In genomic region chr2:151542323-151543062, GRCm38 (mm10) we compare ENCODE assay signal across 8 mouse cellular contexts. TPM values are rescaled to one million over a fixed set of nuclear protein-coding genes. Genes with fewer than 3 reads are reported as not detected.
DNase-seq lines count a peak whose midpoint lies in the region; ATAC-seq lines count a peak whose summit lies in the region.

Gene Fkbp1a (plus strand): TSS chr2:151542483.

- peak; percentile 97 for ATAC-seq in forebrain, embryonic 11.5 days (replicated peaks; ENCODE audit: low FRiP score)
- ATAC-seq in heart, embryonic 16.5 days (replicated peaks; ENCODE audit: extremely low read depth, insufficient read depth, low FRiP score): peak; percentile 96
- ATAC-seq in liver, embryonic 15.5 days (ENCODE audit: insufficient read depth): peak; percentile 94
- ATAC-seq in neural tube, embryonic 12.5 days (ENCODE audit: low FRiP score, low read depth): peak; percentile 95

- H3K4me3 ChIP-seq in forebrain, embryonic 11.5 days (ENCODE audit: low read depth, low read length): peak within 1 kb of the TSS; percentile 98
- peak within 1 kb of the TSS; percentile 87 for H3K4me3 ChIP-seq in heart, embryonic 16.5 days (ENCODE audit: low read length)
- H3K4me3 ChIP-seq in liver, embryonic 15.5 days (replicated peaks): peak within 1 kb of the TSS; percentile 79
- H3K4me3 ChIP-seq in neural tube, embryonic 12.5 days: peak within 1 kb of the TSS; percentile 98

- H3K4me1 ChIP-seq in forebrain, embryonic 11.5 days (replicated peaks; ENCODE audit: control insufficient read depth, insufficient read depth, low read length): peaks cover 3% of the 10 kb centered on the region; the same call in 1 of the 2 replicates
- peaks cover 31% of the 10 kb centered on the region for H3K4me1 ChIP-seq in heart, embryonic 16.5 days (ENCODE audit: control insufficient read depth, insufficient read depth, low read length)
- peaks cover 42% of the 10 kb centered on the region for H3K4me1 ChIP-seq in liver, embryonic 15.5 days (replicated peaks)
- H3K4me1 ChIP-seq in neural tube, embryonic 12.5 days: peaks cover 34% of the 10 kb centered on the region

- peak within 1 kb of the TSS; percentile 93 for H3K9ac ChIP-seq in forebrain, embryonic 11.5 days (ENCODE audit: low read length)
- peak within 1 kb of the TSS; percentile 94 for H3K9ac ChIP-seq in heart, embryonic 16.5 days (ENCODE audit: low read length)
- H3K9ac ChIP-seq in liver, embryonic 15.5 days: peak within 1 kb of the TSS; percentile 76
- peak within 1 kb of the TSS; percentile 94 for H3K9ac ChIP-seq in neural tube, embryonic 12.5 days

- H3K4me2 ChIP-seq in forebrain, embryonic 11.5 days (ENCODE audit: low read depth, low read length, severe bottlenecking): peak within 1 kb of the TSS; percentile 81
- H3K4me2 ChIP-seq in heart, embryonic 16.5 days (ENCODE audit: low read depth, low read length): peak within 1 kb of the TSS; percentile 81
- H3K4me2 ChIP-seq in liver, embryonic 15.5 days: peak within 1 kb of the TSS; percentile 96
- peak within 1 kb of the TSS; percentile 82 for H3K4me2 ChIP-seq in neural tube, embryonic 12.5 days (replicated peaks)

- under 1% methylated on average over 68 of the region's 93 CpGs for WGBS in forebrain, embryonic 11.5 days
- under 1% methylated on average over 78 of the region's 93 CpGs for WGBS in heart, embryonic 16.5 days
- under 1% methylated on average over 76 of the region's 93 CpGs for WGBS in liver, embryonic 15.5 days (ENCODE audit: insufficient replicate concordance)
- under 1% methylated on average over 92 of the region's 93 CpGs for WGBS in neural tube, embryonic 12.5 days

- H3K27ac ChIP-seq in forebrain, embryonic 11.5 days (ENCODE audit: low read depth, low read length): peak within 1 kb of the TSS; percentile 85
- H3K27ac ChIP-seq in heart, embryonic 16.5 days (ENCODE audit: low read length): peak within 1 kb of the TSS; percentile 95
- peak within 1 kb of the TSS; percentile 88 for H3K27ac ChIP-seq in liver, embryonic 15.5 days (replicated peaks)
- H3K27ac ChIP-seq in neural tube, embryonic 12.5 days: peak within 1 kb of the TSS; percentile 81

- no peaks in the 10 kb centered on the region for H3K27me3 ChIP-seq in forebrain, embryonic 11.5 days (ENCODE audit: control insufficient read depth, insufficient read depth, low read length)
- H3K27me3 ChIP-seq in heart, embryonic 16.5 days (ENCODE audit: control insufficient read depth, insufficient read depth, low read length): no peaks in the 10 kb centered on the region
- no peaks in the 10 kb centered on the region for H3K27me3 ChIP-seq in liver, embryonic 15.5 days
- no peaks in the 10 kb centered on the region for H3K27me3 ChIP-seq in neural tube, embryonic 12.5 days (replicated peaks)

- no peaks in the 10 kb centered on the region for H3K9me3 ChIP-seq in forebrain, embryonic 11.5 days (ENCODE audit: control insufficient read depth, low read length)
- no peaks in the 10 kb centered on the region for H3K9me3 ChIP-seq in heart, embryonic 16.5 days (replicated peaks; ENCODE audit: control insufficient read depth, low read length)
- H3K9me3 ChIP-seq in liver, embryonic 15.5 days (replicated peaks): no peaks in the 10 kb centered on the region
- no peaks in the 10 kb centered on the region for H3K9me3 ChIP-seq in neural tube, embryonic 12.5 days

- DNase-seq in CD4-positive helper T cell, adult 2 months (ENCODE audit: low read depth, low spot score): peak; percentile 94
- DNase-seq in brain, embryonic 18.5 days (ENCODE audit: low read depth, low spot score): peak; percentile 87
- DNase-seq in forebrain, embryonic 11.5 days (ENCODE audit: low spot score): peak; percentile 98
- DNase-seq in kidney, postnatal 36 days: peak; percentile 98 to 99
- peak; percentile 91 for DNase-seq in telencephalon, adult 2 months (ENCODE audit: low read depth, low spot score)

- H3K36me3 ChIP-seq in forebrain, embryonic 11.5 days (ENCODE audit: control insufficient read depth, insufficient read depth, low read length): no peaks in the 10 kb centered on the region; the same call in 1 of the 2 replicates
- peaks cover 19% of the 10 kb centered on the region for H3K36me3 ChIP-seq in heart, embryonic 16.5 days (ENCODE audit: control insufficient read depth, insufficient read depth)
- H3K36me3 ChIP-seq in liver, embryonic 15.5 days (replicated peaks): 0 out of 2 replicates have a peak, but pooled peaks cover 4% of the 10 kb centered on the region
- peaks cover 24% of the 10 kb centered on the region for H3K36me3 ChIP-seq in neural tube, embryonic 12.5 days

RNA-seq across cellular contexts. Expression of gene Fkbp1a, which starts in this region (rescaled TPM):
- polyA plus RNA-seq in forebrain, embryonic 11.5 days (2014; fragmentation: Nextera tagmentation; extraction: Ambion mirVana): 562 and 601 TPM in 2 replicates
- polyA plus RNA-seq in heart, embryonic 16.5 days (2015; fragmentation: Nextera tagmentation; extraction: Ambion mirVana): 640 and 684 TPM in 2 replicates
- 126 and 128 TPM in 2 replicates for polyA plus RNA-seq in liver, embryonic 15.5 days (2015; fragmentation: Nextera tagmentation; extraction: Ambion mirVana)
- 604 and 611 TPM in 2 replicates for polyA plus RNA-seq in neural tube, embryonic 12.5 days (2016; fragmentation: Nextera tagmentation; extraction: Ambion mirVana)

Comparison
In these comparisons a context has a peak if more than half of its experiments do, and no peak if none do; other contexts are left out.
1. Peak in every context shown above with its lines: DNase-seq, ATAC-seq, H3K4me3 ChIP-seq and H3K27ac ChIP-seq.